Mouse (Mus musculus) neural tube, embryonic 11.5 days (tissue): ENCODE results near the gene Tbc1d22a. TPM values are rescaled to one million over a fixed set of nuclear protein-coding genes. Genes with fewer than 3 reads are reported as not detected.

Experiments
- ATAC-seq: fragments of 200-750 bp; cut with Nextera tagmentation; 2 replicates; pipeline ENCODE4 v1.8.0; 2017; ENCODE audit warnings: moderate number of reproducible peaks, mild to moderate bottlenecking, moderate TSS enrichment, moderate library complexity; ENCODE audit not compliant: insufficient read depth, low FRiP score, low TSS enrichment
- DNase-seq: peaks from one replicate; pipeline ENCODE4 v3.0.0-alpha.2; 2015; ENCODE audit warnings: low spot score
- H3K27ac ChIP-seq: fragments of 300-500 bp; sonication (generic); 2 replicates; pipeline ENCODE4 v1.5.1; 2014; ENCODE audit warnings: low read depth, mild to moderate bottlenecking, low read length
- H3K27me3 ChIP-seq: fragments of 300-500 bp; sonication (generic); 2 replicates; pipeline ENCODE4 v1.6.1; 2014; ENCODE audit warnings: mild to moderate bottlenecking, low read length, mixed read lengths; ENCODE audit not compliant: control insufficient read depth, insufficient read depth
- H3K36me3 ChIP-seq: fragments of 300-500 bp; sonication (generic); 2 replicates; pipeline ENCODE4 v1.6.1; 2014; ENCODE audit warnings: mild to moderate bottlenecking, low read length, moderate library complexity, mixed read lengths; ENCODE audit not compliant: control insufficient read depth, insufficient read depth
- H3K4me1 ChIP-seq: fragments of 300-500 bp; sonication (generic); 2 replicates; pipeline ENCODE4 v1.6.1; 2014; ENCODE audit warnings: low read length, mixed read lengths; ENCODE audit not compliant: control insufficient read depth, insufficient read depth
- H3K4me2 ChIP-seq: fragments of 300-500 bp; sonication (generic); 2 replicates; pipeline ENCODE4 v1.6.1; 2014; ENCODE audit warnings: low read depth, mild to moderate bottlenecking, moderate library complexity
- H3K4me3 ChIP-seq: fragments of 300-500 bp; sonication (generic); 2 replicates; pipeline ENCODE4 v1.5.1; 2014; ENCODE audit warnings: low read depth, low read length
- H3K9ac ChIP-seq: fragments of 300-500 bp; sonication (generic); 2 replicates; pipeline ENCODE4 v1.6.1; 2014; ENCODE audit warnings: mild to moderate bottlenecking, low read length
- H3K9me3 ChIP-seq: fragments of 300-500 bp; sonication (generic); 2 replicates; pipeline ENCODE4 v1.6.1; 2016; ENCODE audit warnings: low read length; ENCODE audit not compliant: control insufficient read depth
- WGBS: fragments of 180-500 bp; shearing (Covaris S2); extraction: QIAGEN DNeasy Blood & Tissue Kit; methylation state at CpG from one replicate; pipeline ENCODE4 v1.1.7; 2014; 5-methylcytosine and 5-hydroxymethylcytosine counted together
- polyA plus RNA-seq: library from polyadenylated mRNA; unstranded; fragments of >200 nt; fragmentation: Nextera tagmentation; extraction: Ambion mirVana; gene quantifications from 2 replicates; pipeline ENCODE4 v1.2.1, GENCODE M21; 2014

The Tbc1d22a gene
- polyA plus RNA-seq, 1 experiment from 2014 or later: 9.9 TPM

DNA sequence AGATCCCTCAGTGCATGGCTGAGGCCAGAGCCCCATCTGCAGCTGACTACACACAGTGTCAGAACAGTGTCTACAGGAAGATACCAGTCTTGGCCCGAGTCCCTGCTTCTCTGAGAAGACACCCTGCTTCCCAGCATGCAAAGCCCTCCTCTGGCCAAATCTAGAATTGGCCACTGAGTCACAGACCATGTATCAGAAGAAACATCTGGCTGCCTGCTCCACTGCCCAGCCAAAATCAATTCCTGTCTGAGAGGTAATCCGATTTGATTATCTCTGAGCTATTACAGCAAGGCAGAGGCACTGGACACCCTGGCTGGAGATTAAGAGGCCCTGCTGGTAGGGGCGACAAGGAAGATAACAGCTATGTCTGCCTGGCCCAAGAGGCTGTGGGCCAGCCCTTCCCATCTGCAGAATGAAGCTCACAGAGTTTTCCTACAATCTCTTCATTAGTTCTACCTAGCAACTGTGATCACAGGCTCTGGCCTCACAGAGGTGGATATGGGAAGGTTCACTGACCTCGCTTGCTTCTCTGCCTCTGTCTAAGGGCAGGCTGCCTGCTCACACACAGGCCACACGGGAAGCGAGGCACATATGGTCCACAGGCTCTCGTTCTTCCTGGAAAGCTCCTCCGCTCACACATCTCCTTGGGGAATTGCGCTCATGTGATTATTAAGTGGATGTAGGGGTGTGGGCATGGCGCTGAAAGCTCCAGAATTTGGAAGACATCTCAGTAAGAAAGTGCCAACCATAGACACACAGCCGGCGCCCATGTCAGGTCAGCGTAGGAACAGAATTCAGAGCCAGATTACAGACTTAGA, 264.6 kb downstream of the Tbc1d22a start:
- no peak overlapping the region for H3K27ac ChIP-seq
- no peaks in the 10 kb centered on the region for H3K9me3 ChIP-seq
- H3K36me3 ChIP-seq: no peaks in the 10 kb centered on the region
- no peak overlapping the region for H3K9ac ChIP-seq
- 61% methylated on average over 13 of the region's 13 CpGs for WGBS
- H3K4me3 ChIP-seq: no peak overlapping the region
- H3K4me2 ChIP-seq: no peak overlapping the region
- DNase-seq (peak; percentile 31), ATAC-seq (no peak)
- no peaks in the 10 kb centered on the region for H3K27me3 ChIP-seq
- peaks cover 13% of the 10 kb centered on the region for H3K4me1 ChIP-seq

DNA sequence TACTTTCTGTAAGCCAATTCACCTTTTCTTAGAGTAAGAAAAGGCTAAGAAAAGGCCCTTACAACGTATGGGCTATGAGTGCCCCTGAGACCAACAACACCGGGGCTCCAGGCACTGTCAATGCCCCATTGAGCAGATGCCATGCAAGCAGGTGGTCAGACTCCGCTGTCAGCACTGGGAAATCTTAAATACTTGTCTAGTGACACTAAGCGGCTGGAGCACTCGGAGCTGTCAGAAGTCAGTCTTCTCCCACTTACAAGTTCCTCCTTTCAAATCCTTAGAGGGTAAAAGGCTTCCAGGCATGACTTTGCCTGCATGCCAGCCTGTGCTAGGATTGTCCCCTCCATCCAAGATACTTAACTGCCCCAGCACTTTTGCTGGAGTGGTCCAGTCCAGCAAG, 268.1 kb downstream of the Tbc1d22a start:
- no peak overlapping the region for H3K9ac ChIP-seq
- DNase-seq (no peak), ATAC-seq (no peak)
- no peak overlapping the region for H3K27ac ChIP-seq
- H3K36me3 ChIP-seq: no peaks in the 10 kb centered on the region
- no peaks in the 10 kb centered on the region for H3K9me3 ChIP-seq
- no peak overlapping the region for H3K4me3 ChIP-seq
- H3K4me2 ChIP-seq: no peak overlapping the region
- WGBS: 90% methylated on average over 5 of the region's 5 CpGs
- no peaks in the 10 kb centered on the region for H3K27me3 ChIP-seq
- H3K4me1 ChIP-seq: peaks cover under 1% of the 10 kb centered on the region

DNA sequence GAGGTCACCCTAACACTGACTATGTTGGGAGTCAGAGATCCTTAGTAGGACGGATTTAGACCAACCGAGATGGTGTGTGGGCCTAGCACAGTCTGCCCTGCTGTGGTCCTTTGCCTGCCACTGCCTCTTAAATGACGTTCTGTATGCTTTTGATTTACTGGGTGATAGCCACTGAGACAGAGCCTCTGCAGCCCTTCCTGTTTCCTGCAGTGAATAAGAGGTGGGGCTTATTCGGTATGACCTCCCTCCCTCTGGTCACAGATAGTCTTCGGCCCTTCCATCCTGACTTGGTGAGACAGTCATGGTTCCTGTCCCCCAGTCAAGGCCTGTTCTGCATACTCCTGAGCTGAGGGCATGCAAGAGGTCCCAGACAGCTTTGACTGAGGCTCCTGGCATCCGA, 271.6 kb downstream of the Tbc1d22a start:
- H3K27me3 ChIP-seq: no peaks in the 10 kb centered on the region
- peaks cover 4% of the 10 kb centered on the region; the same call in 1 of the 2 replicates for H3K4me1 ChIP-seq
- WGBS: 73% methylated on average over 6 of the region's 6 CpGs
- no peaks in the 10 kb centered on the region for H3K9me3 ChIP-seq
- no peaks in the 10 kb centered on the region for H3K36me3 ChIP-seq
- DNase-seq (no peak), ATAC-seq (no peak)
- H3K4me3 ChIP-seq: no peak overlapping the region
- no peak overlapping the region for H3K4me2 ChIP-seq
- no peak overlapping the region for H3K9ac ChIP-seq
- no peak overlapping the region for H3K27ac ChIP-seq

DNA sequence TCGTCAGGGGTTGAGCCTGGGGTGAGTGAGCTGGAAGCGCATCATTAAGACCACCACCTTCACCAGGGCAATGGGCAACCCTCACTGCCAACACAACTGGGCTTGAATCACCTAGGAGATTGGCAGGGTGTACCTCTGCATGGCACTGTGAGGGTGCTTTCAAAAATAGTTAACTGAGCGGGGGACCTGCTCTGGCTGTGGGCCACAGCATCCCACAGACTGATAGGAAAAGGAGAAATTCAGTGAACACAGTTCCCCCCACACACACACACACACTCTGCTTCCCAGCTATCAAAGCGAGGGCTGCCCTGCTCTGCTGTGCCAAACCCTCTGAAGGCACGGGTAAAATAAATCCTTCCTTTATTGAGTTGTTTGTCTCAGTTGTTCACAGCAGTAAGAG, 273.1 kb downstream of the Tbc1d22a start:
- H3K4me3 ChIP-seq: no peak overlapping the region
- H3K9ac ChIP-seq: no peak overlapping the region
- ATAC-seq (no peak), DNase-seq (no peak)
- H3K4me1 ChIP-seq: peaks cover 4% of the 10 kb centered on the region; the same call in 1 of the 2 replicates
- H3K36me3 ChIP-seq: no peaks in the 10 kb centered on the region
- 65% methylated on average over 5 of the region's 5 CpGs for WGBS
- H3K27me3 ChIP-seq: no peaks in the 10 kb centered on the region
- no peaks in the 10 kb centered on the region for H3K9me3 ChIP-seq
- H3K27ac ChIP-seq: no peak overlapping the region
- H3K4me2 ChIP-seq: no peak overlapping the region

DNA sequence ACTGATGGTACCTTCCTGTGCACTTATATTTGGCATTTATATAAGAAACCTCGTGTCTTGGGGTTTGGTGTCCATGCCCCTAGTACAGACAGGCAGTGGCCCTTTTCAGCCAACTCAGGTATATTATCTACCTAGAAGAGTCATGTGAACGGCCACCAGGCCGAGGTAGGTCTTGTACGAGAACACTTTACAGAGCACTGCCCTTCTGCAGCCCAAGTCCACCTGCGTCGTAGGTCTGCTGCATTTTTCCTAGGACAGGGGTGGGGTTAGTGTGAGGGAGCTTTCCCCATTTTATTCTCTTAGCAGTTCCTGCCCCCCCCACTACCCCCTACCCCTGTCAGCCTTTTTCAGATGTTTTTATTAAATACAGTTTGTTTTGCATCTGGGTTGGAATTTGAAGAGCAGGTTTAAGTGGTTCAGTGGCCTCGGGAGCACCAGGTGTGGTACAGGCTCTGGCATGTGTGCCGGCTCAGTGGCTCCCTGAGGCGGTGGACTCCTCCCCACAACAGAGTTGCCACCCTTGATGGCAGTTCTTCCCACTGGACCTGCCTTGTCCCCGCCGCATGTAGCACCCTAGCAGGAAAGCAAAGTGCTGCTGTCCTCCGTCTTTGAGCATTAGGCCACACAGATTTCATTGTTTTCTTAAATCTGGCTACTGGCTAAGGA, 277.3 kb downstream of the Tbc1d22a start:
- Histone ChIP-seq H3K9ac (no peak overlapping the region), H3K9me3 (no peaks in the 10 kb centered on the region), H3K4me2 (no peak overlapping the region), H3K4me1 (peaks cover 4% of the 10 kb centered on the region; the same call in 1 of the 2 replicates), H3K27me3 (no peaks in the 10 kb centered on the region), H3K27ac (no peak overlapping the region), H3K4me3 (no peak overlapping the region), H3K36me3 (no peaks in the 10 kb centered on the region)
- DNase-seq: no peak
- ATAC-seq: no peak
- 92% methylated on average over 12 of the region's 12 CpGs for WGBS

DNA sequence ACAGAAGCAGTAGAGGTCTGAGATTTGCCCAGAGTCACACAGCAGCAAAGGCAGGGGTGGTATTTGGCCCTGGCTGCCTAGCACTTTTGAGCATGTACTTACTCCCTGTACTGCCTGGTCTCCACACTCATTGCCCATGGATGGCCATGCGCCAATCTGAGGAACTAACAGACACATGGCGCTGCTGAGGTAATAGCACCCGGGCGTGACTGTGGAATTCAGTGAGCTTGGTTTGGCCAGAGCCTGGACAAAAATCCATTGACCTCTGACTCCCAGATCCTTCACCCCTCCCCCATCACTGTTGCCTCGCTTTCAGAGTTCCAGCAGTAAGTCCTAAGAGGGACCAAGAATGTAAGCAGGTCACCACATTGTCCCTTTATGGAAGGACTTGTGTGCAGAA, 278.4 kb downstream of the Tbc1d22a start:
- no peaks in the 10 kb centered on the region for H3K27me3 ChIP-seq
- peaks cover 4% of the 10 kb centered on the region; the same call in 1 of the 2 replicates for H3K4me1 ChIP-seq
- no peak overlapping the region for H3K4me3 ChIP-seq
- H3K27ac ChIP-seq: no peak overlapping the region
- ATAC-seq: no peak
- H3K4me2 ChIP-seq: no peak overlapping the region
- 73% methylated on average over 5 of the region's 5 CpGs for WGBS
- H3K9ac ChIP-seq: no peak overlapping the region
- DNase-seq: no peak
- no peaks in the 10 kb centered on the region for H3K9me3 ChIP-seq
- no peaks in the 10 kb centered on the region for H3K36me3 ChIP-seq

- H3K9me3 ChIP-seq: no peaks in the 10 kb centered on the region
- H3K4me3 ChIP-seq: no peak overlapping the region
- ATAC-seq (no peak), DNase-seq (no peak)
- H3K27me3 ChIP-seq: no peaks in the 10 kb centered on the region
- H3K4me2 ChIP-seq: no peak overlapping the region
- no peak overlapping the region for H3K27ac ChIP-seq
- no peak overlapping the region for H3K9ac ChIP-seq
- 87% methylated on average over 4 of the region's 4 CpGs for WGBS
- no peaks in the 10 kb centered on the region for H3K4me1 ChIP-seq
- H3K36me3 ChIP-seq: no peaks in the 10 kb centered on the region; the same call in 1 of the 2 replicates
These were observed 281.9 kb downstream of the Tbc1d22a start for GRCm38 (mm10) chr15:86496209-86496608.

- DNase-seq (no peak), ATAC-seq (no peak)
- 91% methylated on average over 7 of the region's 7 CpGs for WGBS
- Histone ChIP-seq H3K9me3 (no peaks in the 10 kb centered on the region), H3K9ac (no peak overlapping the region), H3K36me3 (no peaks in the 10 kb centered on the region; the same call in 1 of the 2 replicates), H3K4me3 (no peak overlapping the region), H3K27ac (no peak overlapping the region), H3K27me3 (no peaks in the 10 kb centered on the region), H3K4me2 (no peak overlapping the region), H3K4me1 (no peaks in the 10 kb centered on the region)
These were observed 282.4 kb downstream of the Tbc1d22a start for GRCm38 (mm10) chr15:86496646-86497045.

DNA sequence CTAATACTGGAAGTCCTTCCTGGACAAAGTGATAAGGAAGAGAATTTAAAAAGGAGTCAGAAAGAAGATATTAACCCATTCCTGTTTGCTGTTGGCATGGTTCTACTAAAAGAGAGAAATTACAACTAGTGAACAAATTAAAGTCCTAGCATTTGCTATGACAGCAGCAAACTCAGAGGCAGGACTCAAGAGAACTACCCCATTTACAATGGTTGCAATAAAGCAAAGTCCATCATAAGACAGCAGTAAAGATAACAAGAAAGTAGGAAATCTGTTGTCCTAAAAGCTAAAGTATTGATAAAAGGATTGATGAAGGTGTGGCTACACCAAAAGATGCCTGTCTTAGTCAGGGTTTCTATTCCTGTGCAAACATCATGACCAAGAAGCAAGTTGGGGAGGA, 286.3 kb downstream of the Tbc1d22a start:
- Histone ChIP-seq H3K9ac (no peak overlapping the region), H3K27me3 (no peaks in the 10 kb centered on the region), H3K4me2 (no peak overlapping the region), H3K9me3 (no peaks in the 10 kb centered on the region), H3K4me3 (no peak overlapping the region), H3K4me1 (no peaks in the 10 kb centered on the region), H3K36me3 (no peaks in the 10 kb centered on the region; the same call in 1 of the 2 replicates), H3K27ac (no peak overlapping the region)
- ATAC-seq (no peak), DNase-seq (no peak)
